Mouse (Mus musculus) G1E (cell line): ENCODE data around the gene Ambra1.

Experiments
- CTCF ChIP-seq: IDR thresholded peaks from 2 replicates; pipeline ENCODE4 v1.5.1; 2012; ENCODE audit warnings: low read depth, low read length, inconsistent platforms, mixed read lengths
- GATA1 ChIP-seq: IDR thresholded peaks from 2 replicates; pipeline ENCODE4 v1.6.1; 2012; ENCODE audit warnings: borderline replicate concordance, low read length, inconsistent platforms, mixed read lengths
- POLR2AphosphoS5 ChIP-seq: IDR thresholded peaks from 2 replicates; pipeline ENCODE4 v1.6.1; 2012; ENCODE audit warnings: low read depth, low read length, inconsistent platforms; ENCODE audit not compliant: insufficient replicate concordance
- TAL1 ChIP-seq: conservative IDR thresholded peaks from 2 replicates; pipeline ENCODE4 v1.6.1; 2012; ENCODE audit warnings: low read depth, low read length, inconsistent platforms, mixed read lengths

GRCm38 (mm10) chr2:91948151-91948509, 218.2 kb downstream of the Ambra1 start:
- no peak for TF ChIP-seq CTCF
- TF ChIP-seq POLR2AphosphoS5: no peak
- TF ChIP-seq GATA1: no peak
- TF ChIP-seq TAL1: peak; percentile 42; the same call in 1 of the 2 replicates
